Mouse (Mus musculus): ENCODE measurements around the gene Tmem253. TPM values are rescaled to one million over a fixed set of nuclear protein-coding genes. Genes with fewer than 3 reads are reported as not detected.

Tmem253 gene
- polyA plus RNA-seq, 1 experiment from 2014 or later, result 0.66 TPM

- peak overlapping the region; percentile 71 for H3K4me3 ChIP-seq (ENCODE audit: low read depth, low read length)
- H3K36me3 ChIP-seq (ENCODE audit: insufficient read depth, low read length), result no peaks in the 10 kb centered on the region
- H3K27me3 ChIP-seq (replicated peaks; ENCODE audit: insufficient read depth, low read length), result no peaks in the 10 kb centered on the region
- DNase-seq (ENCODE audit: low spot score), result peak; percentile 32
- no peak for TF ChIP-seq CTCF (IDR thresholded peaks at IDR 0.05)
- TF ChIP-seq EP300 (IDR thresholded peaks at IDR 0.05), result no peak
- H3K9ac ChIP-seq (replicated peaks; ENCODE audit: low read depth), result peak overlapping the region; percentile 63
- H3K27ac ChIP-seq (ENCODE audit: low read length), result peak overlapping the region; percentile 96
- peak overlapping the region; percentile 74 for H3K4me2 ChIP-seq (replicated peaks; ENCODE audit: low read depth, low read length)
- ATAC-seq, result peak; percentile 38
- no peaks in the 10 kb centered on the region for H3K9me3 ChIP-seq (ENCODE audit: low read length)
- peaks cover 3% of the 10 kb centered on the region; the same call in 1 of the 2 replicates for H3K4me1 ChIP-seq (ENCODE audit: insufficient read depth, low read depth, low read length)
- no CpG with 5 or more reads among the region's 80 CpGs for WGBS
Measured at GRCm38 (mm10) chr14:52014271-52014760, 1.1 kb upstream of the Tmem253 start.

DNA sequence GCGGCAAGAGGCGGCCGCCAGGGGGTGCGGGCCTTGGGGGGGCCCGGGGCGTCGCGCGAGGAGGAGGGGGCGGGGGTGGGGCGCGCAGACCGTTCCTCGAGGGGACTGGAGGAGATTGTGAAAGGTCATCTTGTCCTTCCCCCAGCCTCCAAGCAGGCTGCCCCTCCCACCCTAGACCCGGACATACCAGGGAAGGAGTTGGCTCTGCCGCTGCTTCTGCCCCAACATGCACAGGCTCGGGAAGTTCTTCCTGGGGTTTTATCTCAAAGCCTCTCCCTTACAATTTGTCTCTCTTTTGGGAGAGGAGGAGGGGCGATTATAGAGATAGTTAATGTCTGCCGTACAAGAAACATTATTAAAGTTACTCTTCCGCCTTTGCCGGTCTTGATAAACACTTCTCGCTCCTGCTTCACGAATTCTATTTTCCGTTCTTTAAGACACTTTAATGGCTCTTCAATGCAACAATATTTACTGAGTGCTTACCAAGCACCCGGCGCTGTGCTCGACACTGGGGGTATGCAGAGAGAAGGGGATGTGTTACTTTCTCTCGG lies 622 bp upstream of the Tmem253 start:
- peak overlapping the region; percentile 74 for H3K4me2 ChIP-seq (replicated peaks; ENCODE audit: low read depth, low read length)
- H3K27me3 ChIP-seq (replicated peaks; ENCODE audit: insufficient read depth, low read length), result no peaks in the 10 kb centered on the region
- H3K4me1 ChIP-seq (ENCODE audit: insufficient read depth, low read depth, low read length), result peaks cover 3% of the 10 kb centered on the region; the same call in 1 of the 2 replicates
- DNase-seq (ENCODE audit: low spot score) (peak; percentile 90), ATAC-seq (peak; percentile 55)
- TF ChIP-seq CTCF (IDR thresholded peaks at IDR 0.05), result no peak; the same call in 1 of the 2 replicates
- TF ChIP-seq EP300 (IDR thresholded peaks at IDR 0.05), result no peak
- under 1% methylated on average over 14 of the region's 28 CpGs for WGBS
- H3K9ac ChIP-seq (replicated peaks; ENCODE audit: low read depth), result peak overlapping the region; percentile 63
- H3K27ac ChIP-seq (ENCODE audit: low read length), result peak overlapping the region; percentile 96
- peak overlapping the region; percentile 71 for H3K4me3 ChIP-seq (ENCODE audit: low read depth, low read length)
- no peaks in the 10 kb centered on the region for H3K36me3 ChIP-seq (ENCODE audit: insufficient read depth, low read length)
- no peaks in the 10 kb centered on the region for H3K9me3 ChIP-seq (ENCODE audit: low read length)

DNA sequence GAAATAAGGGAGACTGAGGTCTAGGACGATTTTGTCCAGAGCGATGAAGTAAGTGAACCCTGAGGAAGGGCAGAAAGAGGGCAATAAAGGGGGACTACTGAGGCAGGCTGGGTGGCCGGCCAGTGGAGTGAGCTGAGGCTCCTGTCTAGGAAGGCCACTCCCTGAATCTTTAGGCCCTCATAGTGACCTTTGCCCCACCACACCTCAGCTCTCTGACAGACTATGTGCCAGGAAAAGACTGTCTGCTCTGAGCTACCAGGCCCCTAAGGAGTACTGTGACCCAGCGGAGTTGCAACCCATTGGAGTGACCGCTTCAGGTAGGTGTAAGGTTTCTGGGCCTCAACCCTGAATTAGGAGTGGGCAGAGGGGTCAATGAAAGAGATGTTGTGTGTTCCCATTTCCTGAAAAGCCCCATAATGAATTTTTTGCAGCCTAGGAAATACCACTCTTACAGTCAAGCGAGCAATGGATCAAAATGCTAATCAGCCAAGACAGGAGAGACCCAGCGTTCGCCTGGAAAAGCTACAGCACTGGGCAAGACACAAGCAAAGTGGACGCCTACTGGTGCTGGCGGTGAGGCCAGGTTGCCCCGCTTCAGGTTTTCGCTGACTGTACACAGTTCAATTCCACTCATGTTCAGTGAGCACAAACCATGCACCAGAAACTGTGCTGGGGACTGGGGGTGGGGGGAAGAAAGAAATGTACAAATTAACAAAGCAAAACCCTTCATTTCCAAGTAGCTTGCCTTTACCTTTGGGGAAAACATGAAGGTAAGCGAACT lies 1.4 kb downstream of the Tmem253 start:
- no peak overlapping the region for H3K4me3 ChIP-seq (ENCODE audit: low read depth, low read length)
- WGBS, result 90% methylated on average over 13 of the region's 13 CpGs
- H3K27ac ChIP-seq (ENCODE audit: low read length), result peak overlapping the region; percentile 40
- DNase-seq (ENCODE audit: low spot score) (no peak), ATAC-seq (no peak)
- H3K27me3 ChIP-seq (replicated peaks; ENCODE audit: insufficient read depth, low read length), result no peaks in the 10 kb centered on the region
- H3K36me3 ChIP-seq (ENCODE audit: insufficient read depth, low read length), result no peaks in the 10 kb centered on the region
- H3K4me1 ChIP-seq (ENCODE audit: insufficient read depth, low read depth, low read length), result no peaks in the 10 kb centered on the region; the same call in 1 of the 2 replicates
- H3K9ac ChIP-seq (replicated peaks; ENCODE audit: low read depth), result no peak overlapping the region
- H3K4me2 ChIP-seq (replicated peaks; ENCODE audit: low read depth, low read length), result no peak overlapping the region
- TF ChIP-seq CTCF (IDR thresholded peaks at IDR 0.05) (no peak), EP300 (IDR thresholded peaks at IDR 0.05) (no peak)
- H3K9me3 ChIP-seq (ENCODE audit: low read length), result no peaks in the 10 kb centered on the region

- no peak for TF ChIP-seq EP300 (IDR thresholded peaks at IDR 0.05)
- TF ChIP-seq CTCF (IDR thresholded peaks at IDR 0.05), result no peak
- no peak overlapping the region for H3K9ac ChIP-seq (replicated peaks; ENCODE audit: low read depth)
- H3K36me3 ChIP-seq (ENCODE audit: insufficient read depth, low read length), result no peaks in the 10 kb centered on the region
- 72% methylated on average over 4 of the region's 4 CpGs for WGBS
- DNase-seq (ENCODE audit: low spot score), result no peak
- no peak overlapping the region for H3K4me2 ChIP-seq (replicated peaks; ENCODE audit: low read depth, low read length)
- H3K9me3 ChIP-seq (ENCODE audit: low read length), result no peaks in the 10 kb centered on the region
- H3K4me1 ChIP-seq (ENCODE audit: insufficient read depth, low read depth, low read length), result no peaks in the 10 kb centered on the region; the same call in 1 of the 2 replicates
- no peak overlapping the region for H3K4me3 ChIP-seq (ENCODE audit: low read depth, low read length)
- no peak overlapping the region for H3K27ac ChIP-seq (ENCODE audit: low read length)
- no peak for ATAC-seq
- no peaks in the 10 kb centered on the region for H3K27me3 ChIP-seq (replicated peaks; ENCODE audit: insufficient read depth, low read length)
Measured at GRCm38 (mm10) chr14:52017662-52018061, 2.2 kb downstream of the Tmem253 start.

GRCm38 (mm10) chr14:52018248-52019050 lies 3.0 kb downstream of the Tmem253 start:
- H3K4me1 ChIP-seq (ENCODE audit: insufficient read depth, low read depth, low read length), result no peaks in the 10 kb centered on the region; the same call in 1 of the 2 replicates

More at GRCm38 (mm10) chr14:52018248-52019050, 3.0 kb downstream of the Tmem253 start:
- 80% methylated on average over 15 of the region's 15 CpGs for WGBS
- peak overlapping the region; percentile 82; the same call in 1 of the 2 replicates for H3K4me2 ChIP-seq (replicated peaks; ENCODE audit: low read depth, low read length)
- no peak for ATAC-seq
- peak overlapping the region; percentile 99; the same call in 1 of the 2 replicates for H3K27ac ChIP-seq (ENCODE audit: low read length)
- H3K9me3 ChIP-seq (ENCODE audit: low read length), result no peaks in the 10 kb centered on the region
- no peak for DNase-seq (ENCODE audit: low spot score)
- no peak overlapping the region for H3K4me3 ChIP-seq (ENCODE audit: low read depth, low read length)
- H3K36me3 ChIP-seq (ENCODE audit: insufficient read depth, low read length), result no peaks in the 10 kb centered on the region
- no peak overlapping the region for H3K9ac ChIP-seq (replicated peaks; ENCODE audit: low read depth)
- H3K27me3 ChIP-seq (replicated peaks; ENCODE audit: insufficient read depth, low read length), result no peaks in the 10 kb centered on the region
- TF ChIP-seq EP300 (IDR thresholded peaks at IDR 0.05) (no peak), CTCF (IDR thresholded peaks at IDR 0.05) (peak; percentile 20)
